Mouse (Mus musculus): Measurements from ENCODE around the gene Cfap69.

Cfap69 gene

GRCm38 (mm10) chr5:5657932-5658331 is 6.1 kb downstream of the Cfap69 start:
- no peak for DNase-seq (ENCODE audit: low spot score in 2 of 2)

- DNase-seq (ENCODE audit: low spot score in 2 of 2): no peak
These were observed 15.0 kb downstream of the Cfap69 start for GRCm38 (mm10) chr5:5648817-5649569.

- no peak for DNase-seq (ENCODE audit: low spot score in 2 of 2)
These were observed 17.9 kb downstream of the Cfap69 start for GRCm38 (mm10) chr5:5646173-5646572.

GRCm38 (mm10) chr5:5638496-5638895 is 25.5 kb downstream of the Cfap69 start:
- DNase-seq (ENCODE audit: low spot score in 2 of 2): no peak

GRCm38 (mm10) chr5:5625491-5625890 is 38.5 kb downstream of the Cfap69 start:
- DNase-seq (ENCODE audit: low spot score in 2 of 2): no peak

- DNase-seq (ENCODE audit: low spot score in 2 of 2): no peak
These were observed 45.7 kb downstream of the Cfap69 start for GRCm38 (mm10) chr5:5618329-5618728.

GRCm38 (mm10) chr5:5610540-5610939 is 53.5 kb downstream of the Cfap69 start:
- no peak for DNase-seq (ENCODE audit: low spot score in 2 of 2)

- no peak for DNase-seq (ENCODE audit: low spot score in 2 of 2)
These were observed 76.4 kb downstream of the Cfap69 start for GRCm38 (mm10) chr5:5587686-5588085.

GRCm38 (mm10) chr5:5573749-5574317 is 90.2 kb downstream of the Cfap69 start, which contains the start of gene Gm8773:
Gm8773 (plus strand) TSS chr5:5573799.
- DNase-seq (ENCODE audit: low spot score in 2 of 2): no peak

GRCm38 (mm10) chr5:5562435-5562834 is 101.6 kb downstream of the Cfap69 start:
- DNase-seq (ENCODE audit: low spot score in 2 of 2): no peak

- DNase-seq (ENCODE audit: low spot score in 2 of 2): no peak
These were observed 102.9 kb downstream of the Cfap69 start for GRCm38 (mm10) chr5:5561041-5561706.

GRCm38 (mm10) chr5:5559798-5560197 is 104.2 kb downstream of the Cfap69 start:
- no peak for DNase-seq (ENCODE audit: low spot score in 2 of 2)

- peak; percentile 73 to 89 for DNase-seq (ENCODE audit: low spot score in 2 of 2)
These were observed 104.8 kb downstream of the Cfap69 start, which contains the start of gene Gtpbp10 for GRCm38 (mm10) chr5:5559079-5559740. Gtpbp10 (minus strand) TSS chr5:5559538.

GRCm38 (mm10) chr5:5551110-5551509 is 112.9 kb downstream of the Cfap69 start:
- DNase-seq (ENCODE audit: low spot score in 2 of 2): no peak

- no peak for DNase-seq (ENCODE audit: low spot score in 2 of 2)
These were observed 123.7 kb downstream of the Cfap69 start for GRCm38 (mm10) chr5:5540385-5540784.

GRCm38 (mm10) chr5:5539771-5540170 is 124.3 kb downstream of the Cfap69 start:
- DNase-seq (ENCODE audit: low spot score in 2 of 2): no peak

GRCm38 (mm10) chr5:5536131-5536530 is 127.9 kb downstream of the Cfap69 start:
- DNase-seq (ENCODE audit: low spot score in 2 of 2): no peak

GRCm38 (mm10) chr5:5533656-5534420 is 130.2 kb downstream of the Cfap69 start:
- no peak for DNase-seq (ENCODE audit: low spot score in 2 of 2)

All from spleen, postnatal 14 days (tissue).